8 mouse cellular contexts compared by ENCODE assay signal in the genomic region with DNA sequence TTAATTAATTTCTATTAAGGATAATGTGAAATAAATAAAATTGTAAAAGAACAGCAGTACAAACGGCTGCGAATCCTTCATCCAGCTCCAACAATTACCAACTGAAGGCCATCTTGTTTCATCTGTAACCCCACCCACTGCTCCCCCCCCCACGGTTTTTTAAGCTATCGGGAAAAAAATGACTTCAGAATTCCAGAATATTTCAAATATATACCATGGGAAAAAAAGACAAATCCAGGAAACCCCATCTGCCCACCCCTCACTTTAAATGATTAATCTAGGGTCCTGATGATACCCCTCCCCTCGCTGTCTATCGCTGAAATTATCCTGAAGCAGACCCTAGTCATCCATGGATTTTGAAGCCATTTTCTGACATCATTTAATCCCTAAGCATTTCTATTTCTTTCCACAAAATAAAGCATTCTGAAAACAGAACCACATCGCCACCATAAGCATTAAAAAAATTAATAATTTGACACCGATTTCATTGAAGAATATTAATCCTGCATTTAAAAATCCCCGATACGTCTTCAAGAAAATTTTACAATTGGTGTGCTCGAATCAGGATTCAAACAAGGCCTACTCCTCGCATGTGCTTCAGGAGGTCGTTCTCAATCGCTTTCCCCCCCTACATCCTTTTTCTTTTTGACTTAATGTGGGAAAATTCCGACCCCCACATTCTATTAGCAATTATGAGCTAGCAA. TPM values are rescaled to one million over a fixed set of nuclear protein-coding genes. Genes with fewer than 3 reads are reported as not detected.
DNase-seq lines count a peak whose midpoint lies in the region; ATAC-seq and TF ChIP-seq lines count a peak whose summit lies in the region.

No protein-coding gene starts in this region.

- H3K27me3 ChIP-seq in heart, embryonic 11.5 days (ENCODE audit: control insufficient read depth, insufficient read depth, low read length), result no peaks in the 10 kb centered on the region
- no peaks in the 10 kb centered on the region for H3K27me3 ChIP-seq in CH12.LX (replicated peaks)
- H3K27me3 ChIP-seq in forebrain, embryonic 11.5 days (ENCODE audit: control insufficient read depth, insufficient read depth, low read length), result no peaks in the 10 kb centered on the region
- H3K27me3 ChIP-seq in liver, embryonic 14.5 days (ENCODE audit: control insufficient read depth, insufficient read depth, low read length), result no peaks in the 10 kb centered on the region

- no peak for ATAC-seq in heart, embryonic 11.5 days (replicated peaks; ENCODE audit: insufficient number of reproducible peaks, low FRiP score, low TSS enrichment)
- no peak for ATAC-seq in forebrain, embryonic 11.5 days (replicated peaks; ENCODE audit: low FRiP score)
- ATAC-seq in liver, embryonic 14.5 days (ENCODE audit: insufficient read depth), result no peak
- ATAC-seq in CD4-positive, CD25-positive, alpha-beta regulatory T cell, adult 4 months, result no peak

- H3K9me3 ChIP-seq in heart, embryonic 11.5 days (replicated peaks; ENCODE audit: control insufficient read depth, low read length), result no peaks in the 10 kb centered on the region
- H3K9me3 ChIP-seq in CH12.LX (replicated peaks; ENCODE audit: low read length), result no peaks in the 10 kb centered on the region
- H3K9me3 ChIP-seq in forebrain, embryonic 11.5 days (ENCODE audit: control insufficient read depth, low read length), result no peaks in the 10 kb centered on the region
- no peaks in the 10 kb centered on the region for H3K9me3 ChIP-seq in liver, embryonic 14.5 days (ENCODE audit: control insufficient read depth, low read length)

- peak overlapping the region; percentile 59 for H3K4me3 ChIP-seq in heart, embryonic 11.5 days (ENCODE audit: low read depth, low read length)
- H3K4me3 ChIP-seq in CH12.LX (replicated peaks in 1 of 3; ENCODE audit: low read depth in 2 of 3, low read length in 2 of 3, poor library complexity in 1 of 3), result peak overlapping the region; percentile 60 to 97 (median 85)
- H3K4me3 ChIP-seq in forebrain, embryonic 11.5 days (ENCODE audit: low read depth, low read length), result peak overlapping the region; percentile 47
- H3K4me3 ChIP-seq in liver, embryonic 14.5 days (ENCODE audit: insufficient read depth in 1 of 2, low read depth in 2 of 2, low read length in 2 of 2), result peak overlapping the region; percentile 70 to 98

- peak overlapping the region; percentile 80 for H3K9ac ChIP-seq in heart, embryonic 11.5 days (ENCODE audit: low read depth, low read length)
- peak overlapping the region; percentile 98 for H3K9ac ChIP-seq in CH12.LX (ENCODE audit: insufficient read depth, low read depth)
- peak overlapping the region; percentile 71 for H3K9ac ChIP-seq in forebrain, embryonic 11.5 days (ENCODE audit: low read length)
- peak overlapping the region; percentile 79 for H3K9ac ChIP-seq in liver, embryonic 14.5 days (replicated peaks)

- TF ChIP-seq RAD21 in CH12.LX (IDR thresholded peaks at IDR 0.05; ENCODE audit: low read depth, low read length), result no peak

- H3K79me2 ChIP-seq in CH12.LX (replicated peaks; ENCODE audit: control insufficient read depth, extremely low read depth, insufficient read depth, poor library complexity, severe bottlenecking), result peaks cover 27% of the 10 kb centered on the region

- H3K36me3 ChIP-seq in heart, embryonic 11.5 days (ENCODE audit: control insufficient read depth, insufficient read depth, low read length), result no peaks in the 10 kb centered on the region
- H3K36me3 ChIP-seq in CH12.LX (replicated peaks in 1 of 2; ENCODE audit: control insufficient read depth in 1 of 2, insufficient read depth in 1 of 2, low read length in 1 of 2), result peaks cover 3 to 23% of the 10 kb centered on the region in 2 experiments
- H3K36me3 ChIP-seq in forebrain, embryonic 11.5 days (ENCODE audit: control insufficient read depth, insufficient read depth, low read length), result no peaks in the 10 kb centered on the region
- H3K36me3 ChIP-seq in liver, embryonic 14.5 days (replicated peaks; ENCODE audit: control insufficient read depth, insufficient read depth, low read depth), result peaks cover 2% of the 10 kb centered on the region; the same call in 1 of the 2 replicates

- dilution Hi-C loops in CH12.LX (cut with MboI; ENCODE audit: extremely low pct_ligation_motif_present, extremely low pct_unique_long_range_greater_than_20kb, low sequenced_read_pairs), result no loop called here

- intact Hi-C loops in gastrocnemius, postnatal 14 days (cut with DNase I; ENCODE audit: low total_unique reads), result no loop called here

- TF ChIP-seq POLR2A in CH12.LX (IDR thresholded peaks at IDR 0.05; ENCODE audit: low read depth, low read length), result no peak

- H3K4me1 ChIP-seq in heart, embryonic 11.5 days (ENCODE audit: control insufficient read depth, insufficient read depth, low read length), result peaks cover 3% of the 10 kb centered on the region; the same call in 1 of the 2 replicates
- H3K4me1 ChIP-seq in CH12.LX (ENCODE audit: control insufficient read depth in 1 of 2, insufficient read depth in 2 of 2), result peaks cover 0 to 3% of the 10 kb centered on the region in 2 experiments; a peak in 1 of 4 replicates
- H3K4me1 ChIP-seq in forebrain, embryonic 11.5 days (replicated peaks; ENCODE audit: control insufficient read depth, insufficient read depth, low read length), result no peaks in the 10 kb centered on the region
- H3K4me1 ChIP-seq in liver, embryonic 14.5 days (replicated peaks; ENCODE audit: control insufficient read depth in 2 of 2, insufficient read depth in 2 of 2, low read length in 1 of 2), result peaks cover 0 to 2% of the 10 kb centered on the region in 2 experiments; a peak in 1 of 4 replicates

- in situ Hi-C loops in CH12.LX (cut with MboI; ENCODE audit: low pct_ligation_motif_present, low pct_unique_long_range_greater_than_20kb, low sequenced_read_pairs), result loop anchor here (10.0 to 25.0 kb wide), 2 partner anchors 115 to 272 kb away; no protein-coding TSS in a partner anchor

- H3K27ac ChIP-seq in heart, embryonic 11.5 days (ENCODE audit: low read depth, low read length), result peak overlapping the region; percentile 89
- H3K27ac ChIP-seq in CH12.LX (ENCODE audit: insufficient read depth, low read depth), result no peak overlapping the region
- peak overlapping the region; percentile 66; the same call in 1 of the 2 replicates for H3K27ac ChIP-seq in forebrain, embryonic 11.5 days (ENCODE audit: low read depth, low read length)
- H3K27ac ChIP-seq in liver, embryonic 14.5 days, result peak overlapping the region; percentile 72

- TF ChIP-seq EP300 in CH12.LX (IDR thresholded peaks at IDR 0.05; ENCODE audit: low read length), result no peak
- no peak for TF ChIP-seq EP300 in liver, embryonic 14.5 days (IDR thresholded peaks at IDR 0.05; ENCODE audit: low read depth)

- H3K4me2 ChIP-seq in heart, embryonic 11.5 days, result peak overlapping the region; percentile 39
- H3K4me2 ChIP-seq in CH12.LX (ENCODE audit: insufficient read depth, low read depth, poor library complexity, severe bottlenecking), result no peak overlapping the region
- H3K4me2 ChIP-seq in forebrain, embryonic 11.5 days (ENCODE audit: low read depth, low read length, severe bottlenecking), result peak overlapping the region; percentile 37; the same call in 1 of the 2 replicates
- peak overlapping the region; percentile 64 for H3K4me2 ChIP-seq in liver, embryonic 14.5 days (ENCODE audit: low read depth)

- WGBS in heart, embryonic 11.5 days (ENCODE audit: insufficient replicate concordance), result 22% methylated on average over 15 of the region's 15 CpGs
- 18% methylated on average over 15 of the region's 15 CpGs for WGBS in forebrain, embryonic 11.5 days
- WGBS in liver, embryonic 14.5 days (ENCODE audit: insufficient replicate concordance), result 13% methylated on average over 15 of the region's 15 CpGs

- no peak for TF ChIP-seq CTCF in CH12.LX (conservative IDR thresholded peaks at IDR 0.05 in 1 of 2, IDR thresholded peaks at IDR 0.05 in 1 of 2; ENCODE audit: low read depth in 2 of 2, low read length in 2 of 2)
- TF ChIP-seq CTCF in liver, embryonic 14.5 days (IDR thresholded peaks at IDR 0.05; ENCODE audit: low read depth), result no peak

- DNase-seq in heart, adult 9 months (ENCODE audit: low spot score in 2 of 2), result no peak
- DNase-seq in CH12.LX (ENCODE audit: extremely low read depth), result peak; percentile 21
- DNase-seq in forebrain, embryonic 11.5 days (ENCODE audit: low spot score), result peak; percentile 49
- DNase-seq in liver, embryonic 14.5 days (ENCODE audit: low read depth in 3 of 3, low spot score in 3 of 3), result no peak
- DNase-seq in gastrocnemius, postnatal 14 days, result no peak
- DNase-seq in urinary bladder, adult 2 months (ENCODE audit: low spot score), result no peak

RNA-seq across cellular contexts. Expression of gene Morf4l2, which starts 3.3 kb away (rescaled TPM):
- polyA plus RNA-seq in heart, embryonic 11.5 days (2014; fragmentation: Nextera tagmentation; extraction: Ambion mirVana), result 449 and 475 TPM in 2 replicates
- total RNA-seq in CH12.LX (2012; rRNA removed), result 189 and 254 TPM in 2 replicates
- 585 and 613 TPM in 2 replicates for total RNA-seq in CH12.LX (2014; rRNA removed)
- 358 and 445 TPM in 2 replicates for polyA plus RNA-seq in CH12.LX (2012; ENCODE audit: insufficient read length, low read depth)
- 550 and 558 TPM in 2 replicates for polyA plus RNA-seq in forebrain, embryonic 11.5 days (2014; fragmentation: Nextera tagmentation; extraction: Ambion mirVana)
- 73.8 and 111 TPM in 2 replicates for polyA plus RNA-seq in liver, embryonic 14.5 days (2012; rRNA removed)
- polyA plus RNA-seq in liver, embryonic 14.5 days (2014; fragmentation: Nextera tagmentation; extraction: Ambion mirVana), result 191 and 193 TPM in 2 replicates
- 10 to 100 TPM; 77.2 to 78.0 TPM for polyA plus RNA-seq in CD4-positive, CD25-positive, alpha-beta regulatory T cell, adult 4 months (2017; shearing (Covaris generic))
- 100 to 1,000 TPM; 149 to 161 TPM for total RNA-seq in gastrocnemius, postnatal 14 days (2021)
- 171 and 201 TPM in 2 replicates for polyA plus RNA-seq in urinary bladder, adult 2 months (2012; rRNA removed)

RNA-seq across cellular contexts. Expression of gene Tceal1, which starts 32.5 kb away (rescaled TPM):
- polyA plus RNA-seq in heart, embryonic 11.5 days (2014; fragmentation: Nextera tagmentation; extraction: Ambion mirVana), result 7.3 and 7.6 TPM in 2 replicates
- total RNA-seq in CH12.LX (2012; rRNA removed) (0.08 TPM in 2 replicates), CH12.LX (2014; rRNA removed) (not detected in 2 replicates)
- polyA plus RNA-seq in CH12.LX (2012; ENCODE audit: insufficient read length, low read depth), result not detected in 2 replicates
- 9.7 and 11.2 TPM in 2 replicates for polyA plus RNA-seq in forebrain, embryonic 11.5 days (2014; fragmentation: Nextera tagmentation; extraction: Ambion mirVana)
- 0.21 and 0.37 TPM in 2 replicates for polyA plus RNA-seq in liver, embryonic 14.5 days (2012; rRNA removed)
- 0.83 and 0.96 TPM in 2 replicates for polyA plus RNA-seq in liver, embryonic 14.5 days (2014; fragmentation: Nextera tagmentation; extraction: Ambion mirVana)
- not detected for polyA plus RNA-seq in CD4-positive, CD25-positive, alpha-beta regulatory T cell, adult 4 months (2017; shearing (Covaris generic))
- total RNA-seq in gastrocnemius, postnatal 14 days (2021), result 1 to 10 TPM; 2.6 to 2.8 TPM
- polyA plus RNA-seq in urinary bladder, adult 2 months (2012; rRNA removed), result 6.3 and 7.3 TPM in 2 replicates

RNA-seq across cellular contexts. Expression of gene Glra4, which starts 39.7 kb away (rescaled TPM):
- 0.10 TPM in 1 of 2 replicates, not detected in the other for polyA plus RNA-seq in heart, embryonic 11.5 days (2014; fragmentation: Nextera tagmentation; extraction: Ambion mirVana)
- not detected in 2 replicates for total RNA-seq in CH12.LX (2012; rRNA removed)
- total RNA-seq in CH12.LX (2014; rRNA removed), result not detected in 2 replicates
- not detected in 2 replicates for polyA plus RNA-seq in CH12.LX (2012; ENCODE audit: insufficient read length, low read depth)
- not detected in 2 replicates for polyA plus RNA-seq in forebrain, embryonic 11.5 days (2014; fragmentation: Nextera tagmentation; extraction: Ambion mirVana)
- not detected in 2 replicates for polyA plus RNA-seq in liver, embryonic 14.5 days (2012; rRNA removed)
- polyA plus RNA-seq in liver, embryonic 14.5 days (2014; fragmentation: Nextera tagmentation; extraction: Ambion mirVana), result not detected in 2 replicates
- not detected for polyA plus RNA-seq in CD4-positive, CD25-positive, alpha-beta regulatory T cell, adult 4 months (2017; shearing (Covaris generic))
- total RNA-seq in gastrocnemius, postnatal 14 days (2021), result not detected
- not detected in 2 replicates for polyA plus RNA-seq in urinary bladder, adult 2 months (2012; rRNA removed)

Comparison
In these comparisons a context has a peak if more than half of its experiments do, and no peak if none do; other contexts are left out.
1. DNase-seq: peak in CH12.LX (single experiment) and forebrain, embryonic 11.5 days (single experiment); none in heart, adult 9 months (0 of 2), liver, embryonic 14.5 days (0 of 3), gastrocnemius, postnatal 14 days (single experiment) and urinary bladder, adult 2 months (single experiment).
2. Peak in every context shown above with its lines, with median percentiles within 50 percentile points of each other: H3K4me3 ChIP-seq and H3K9ac ChIP-seq.